Mouse (Mus musculus) lung, postnatal 0 days (tissue): ENCODE measurements around the gene Pdcd7.
"Not testable (repeated sequence)": the region's sequence is repeated elsewhere in the genome, so short reads cannot be mapped to it uniquely, and the experiment has no call there.

Experiments
- CTCF ChIP-seq: IDR thresholded peaks from 2 replicates; pipeline ENCODE4 v1.5.1; 2016; ENCODE audit warnings: antibody characterized with exemption, mild to moderate bottlenecking
- EP300 ChIP-seq: IDR thresholded peaks from 2 replicates; pipeline ENCODE4 v1.6.1; 2016; ENCODE audit warnings: antibody characterized with exemption, mild to moderate bottlenecking, control low read depth

DNA sequence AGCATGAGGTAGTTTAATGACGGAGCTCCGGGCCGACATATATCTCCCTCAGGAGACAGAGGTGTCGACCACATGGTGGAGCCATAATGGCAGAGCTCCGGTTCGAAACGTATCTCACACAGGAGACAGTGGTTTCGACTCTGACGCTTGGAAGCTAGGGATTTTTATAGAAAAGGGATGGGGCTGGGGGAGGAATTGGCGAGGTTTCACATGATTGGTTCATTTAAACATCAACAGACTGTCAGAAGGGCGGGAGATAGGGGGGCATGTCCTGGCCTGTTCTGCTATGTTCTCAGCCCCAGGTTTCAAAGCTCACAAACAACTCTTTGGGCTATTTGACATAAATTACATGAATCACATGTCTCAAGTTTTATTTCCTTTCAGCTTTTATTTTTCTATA lies 465 bp upstream of the Pdcd7 start:
- 0 out of 2 replicates have a peak, but pooled peaks have one; percentile 5 for TF ChIP-seq CTCF
- TF ChIP-seq EP300 = not testable (repeated sequence)
